Mouse (Mus musculus) heart, adult 8-10 months (tissue): ENCODE results near the gene A930002H24Rik. TPM values are rescaled to one million over a fixed set of nuclear protein-coding genes. Genes with fewer than 3 reads are reported as not detected.
"Not testable (repeated sequence)": the region's sequence is repeated elsewhere in the genome, so short reads cannot be mapped to it uniquely, and the experiment has no call there.

Source experiments
- DNase-seq: peaks from one replicate; pipeline ENCODE4 v3.0.0; 2022; ENCODE audit warnings: low spot score
- total RNA-seq, 4 experiments: library from RNA; stranded (reverse); gene quantifications; 2 replicates each; pipeline ENCODE4 v1.2.4; 2022

A930002H24Rik gene
- under 1 TPM in 1 of 4 experiments, not detected in 3; 0.81 TPM for total RNA-seq

DNA sequence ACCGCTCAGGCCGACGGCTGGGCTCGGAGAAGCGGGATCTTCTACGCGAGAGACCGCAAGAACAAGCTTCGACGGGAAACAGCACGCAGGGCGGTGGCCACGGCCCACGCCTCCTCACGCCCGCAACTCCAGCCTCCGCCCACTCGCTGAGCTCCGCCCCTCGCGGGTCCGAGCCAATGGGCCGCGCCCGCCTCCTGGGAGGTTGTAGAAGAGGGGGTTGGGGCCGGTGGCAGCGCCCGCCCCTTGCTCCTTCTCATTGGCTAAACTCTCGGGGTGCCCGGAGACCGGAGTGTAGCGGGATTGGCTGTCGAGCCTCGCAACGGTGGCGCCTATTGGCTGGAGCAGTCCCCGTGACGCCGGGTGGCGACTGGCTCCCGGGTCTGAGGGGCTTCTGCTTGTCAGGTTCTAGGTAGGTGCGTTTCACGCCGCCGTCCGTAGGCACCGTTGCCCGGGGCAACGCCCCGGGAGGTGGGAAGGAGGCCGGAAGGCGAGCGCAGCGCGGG is at the start of gene A930002H24Rik:
TSS of gene A930002H24Rik (minus strand) at position 145 of the 503 bp plus-strand sequence.
- peak; percentile 98 for DNase-seq

DNA sequence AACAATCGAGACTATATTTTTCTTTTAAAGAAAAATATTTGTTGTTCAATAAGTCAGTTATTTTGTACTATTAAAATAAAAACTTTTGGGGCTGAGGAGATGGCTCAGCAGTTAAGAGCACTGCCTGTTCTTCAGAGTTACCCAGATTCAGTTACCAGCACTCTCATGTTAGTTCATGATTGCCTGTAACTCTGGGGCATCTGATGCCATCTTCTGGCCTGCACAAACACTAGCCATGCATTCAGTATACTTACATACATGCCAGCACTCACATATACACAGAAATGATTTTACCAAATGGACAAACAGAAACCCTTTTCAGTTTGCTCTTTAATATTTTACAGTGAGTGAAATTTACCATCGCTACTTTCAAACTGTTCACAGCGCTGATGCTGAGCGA is 45.7 kb upstream of the A930002H24Rik start:
- DNase-seq: no peak

DNA sequence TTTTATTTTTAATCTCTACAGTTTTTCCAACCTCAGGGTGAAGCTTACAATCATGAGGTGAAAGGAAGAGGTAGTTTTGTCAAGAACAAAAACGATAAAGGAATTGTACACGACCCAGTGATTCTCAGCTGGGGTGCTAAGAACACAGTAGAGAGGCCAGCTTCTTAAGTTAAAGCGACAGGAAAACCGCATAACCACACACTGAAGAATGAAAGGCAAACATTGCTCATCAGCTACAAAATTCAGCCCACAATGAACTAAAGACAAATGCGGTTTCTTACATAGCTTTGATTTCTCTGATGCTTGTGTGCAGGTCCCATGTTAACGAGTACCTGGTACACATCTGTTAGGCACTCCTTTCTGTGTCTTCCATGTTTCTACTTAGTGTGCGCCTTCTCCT is 33.5 kb upstream of the A930002H24Rik start:
- no peak for DNase-seq

DNA sequence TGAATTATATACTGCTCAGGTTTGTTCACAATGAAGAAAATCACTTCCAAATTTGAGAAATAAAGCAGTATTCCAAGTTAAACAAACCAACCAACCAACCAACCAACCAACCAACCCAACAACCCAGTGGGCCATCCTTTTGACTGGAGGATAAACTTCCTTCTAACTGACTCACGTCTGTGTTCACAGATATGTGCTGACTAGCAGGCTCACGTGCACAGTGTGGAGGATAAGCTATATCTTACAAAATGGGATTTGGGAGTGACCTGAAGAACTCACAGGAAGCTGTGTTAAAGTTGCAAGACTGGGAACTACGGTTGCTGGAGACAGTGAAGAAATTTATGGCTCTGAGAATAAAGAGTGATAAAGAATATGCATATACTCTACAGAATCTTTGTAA is 32.2 kb upstream of the A930002H24Rik start:
- no peak for DNase-seq

DNA sequence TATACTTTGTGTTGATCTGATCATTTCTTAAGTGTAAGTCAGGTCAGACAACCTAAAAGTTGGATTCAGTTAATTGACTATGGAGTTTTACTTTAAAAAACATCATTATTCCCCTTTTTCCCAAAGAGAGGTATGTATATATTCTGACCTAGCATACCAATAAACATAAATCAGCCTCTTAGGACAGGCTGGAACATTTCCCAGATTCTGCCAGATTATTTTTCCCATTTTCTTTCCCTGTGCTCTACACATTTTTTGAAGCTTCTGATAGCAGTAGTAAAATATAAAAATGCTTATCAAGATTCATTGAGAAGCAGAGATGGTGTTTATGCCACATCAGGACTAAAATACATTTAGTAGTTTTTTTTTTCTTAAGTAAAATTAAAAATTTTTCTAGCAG is 27.0 kb upstream of the A930002H24Rik start:
- no peak for DNase-seq

DNA sequence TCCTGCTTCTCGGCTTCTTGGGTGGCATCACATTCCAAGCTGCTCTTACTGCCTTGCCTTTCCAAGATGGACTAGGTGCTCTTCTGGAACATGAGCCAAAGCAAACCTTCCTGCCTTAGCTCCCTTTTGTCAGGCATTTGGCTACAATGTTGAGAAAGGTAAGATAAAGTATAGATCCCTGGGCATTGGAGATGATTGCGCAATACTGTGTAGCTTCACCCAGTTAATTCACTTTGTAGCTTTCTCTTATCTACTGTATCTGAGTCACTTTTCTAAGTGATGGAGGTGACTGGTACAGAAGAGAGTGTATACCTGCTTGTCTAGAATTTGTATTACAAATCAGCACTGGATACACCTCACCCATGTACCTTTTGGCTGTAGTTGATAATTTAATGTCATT is 23.4 kb upstream of the A930002H24Rik start:
- no peak for DNase-seq

DNA sequence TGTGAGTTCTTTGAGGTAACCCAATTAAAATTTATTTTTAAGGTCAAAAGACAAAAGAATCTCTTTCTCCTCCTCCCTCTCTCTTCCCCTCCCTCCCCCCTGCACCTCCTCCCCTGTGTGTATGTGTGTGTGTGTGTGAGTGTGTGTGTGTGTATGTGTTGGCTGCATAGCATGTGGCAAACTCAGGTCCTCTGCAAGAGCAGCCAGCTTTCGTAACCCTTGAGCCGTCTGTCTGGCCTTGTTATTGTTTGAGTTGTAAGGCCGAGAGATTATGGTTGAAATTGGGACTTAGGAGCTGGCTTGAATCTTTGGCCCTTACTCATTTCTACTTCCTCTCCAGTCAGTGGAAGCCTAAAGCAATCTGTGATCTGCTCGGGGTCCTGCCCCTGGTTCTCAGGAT is 16.4 kb upstream of the A930002H24Rik start:
- DNase-seq: peak; percentile 13

DNA sequence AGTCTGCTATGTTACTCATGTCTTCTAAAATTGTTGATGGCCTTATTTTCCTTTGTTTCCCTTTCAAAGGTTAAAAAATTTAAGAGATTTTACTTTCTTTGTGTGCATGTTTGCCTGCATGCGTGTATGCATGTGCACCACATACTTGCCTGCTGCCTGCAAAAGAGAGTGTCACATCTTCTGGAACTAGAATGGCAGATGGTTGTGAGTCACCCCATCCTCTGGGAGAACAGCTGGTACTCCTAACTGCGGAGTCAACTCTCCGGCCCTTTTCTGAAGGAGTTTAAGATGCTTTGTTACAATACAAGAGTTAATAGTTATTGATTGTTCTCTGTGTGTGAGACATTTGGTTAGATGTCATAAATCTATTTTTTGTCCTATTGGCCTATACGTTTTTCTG is 15.3 kb upstream of the A930002H24Rik start:
- DNase-seq: peak; percentile 24

DNA sequence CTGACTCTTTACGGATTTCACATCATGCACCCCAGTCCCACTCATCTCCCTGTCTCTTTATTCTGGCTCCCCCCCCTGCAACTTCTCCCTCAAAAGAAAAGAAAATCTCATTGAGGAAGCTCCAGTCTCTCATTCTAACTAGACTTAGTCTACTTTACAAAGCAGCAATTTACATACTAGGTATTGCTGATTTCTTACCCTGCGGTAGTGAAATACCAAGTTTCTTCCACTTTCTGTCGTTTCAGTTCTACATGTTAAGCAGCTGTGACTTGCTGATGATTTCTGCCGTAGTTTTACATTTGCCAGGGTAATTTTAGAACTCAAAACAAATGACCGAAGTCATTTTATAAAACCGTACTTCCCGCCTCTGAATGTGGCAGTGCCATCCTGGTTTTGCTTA is 8.2 kb upstream of the A930002H24Rik start:
- DNase-seq: no peak

DNA sequence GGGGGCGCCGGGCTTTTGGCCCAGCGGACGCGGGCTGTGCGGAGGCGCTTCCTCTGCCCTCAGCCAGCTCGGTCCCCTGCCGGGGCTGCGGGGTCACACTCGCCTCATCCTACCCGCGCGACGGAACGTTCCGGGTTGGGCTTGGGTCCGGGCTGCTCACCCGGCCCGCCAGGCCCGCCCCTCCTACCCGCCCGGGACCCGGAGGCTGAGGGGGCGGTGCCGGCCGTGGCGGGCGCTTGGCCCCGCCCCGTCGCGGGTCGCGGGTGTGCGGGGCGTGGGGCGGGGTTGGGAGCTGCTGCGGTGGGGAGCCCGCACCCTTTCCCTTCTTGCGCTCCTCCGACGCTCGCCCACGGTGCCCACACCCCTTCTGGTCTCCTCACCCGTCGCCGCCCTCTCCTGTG is 580 bp upstream of the A930002H24Rik start:
- no peak for DNase-seq

DNA sequence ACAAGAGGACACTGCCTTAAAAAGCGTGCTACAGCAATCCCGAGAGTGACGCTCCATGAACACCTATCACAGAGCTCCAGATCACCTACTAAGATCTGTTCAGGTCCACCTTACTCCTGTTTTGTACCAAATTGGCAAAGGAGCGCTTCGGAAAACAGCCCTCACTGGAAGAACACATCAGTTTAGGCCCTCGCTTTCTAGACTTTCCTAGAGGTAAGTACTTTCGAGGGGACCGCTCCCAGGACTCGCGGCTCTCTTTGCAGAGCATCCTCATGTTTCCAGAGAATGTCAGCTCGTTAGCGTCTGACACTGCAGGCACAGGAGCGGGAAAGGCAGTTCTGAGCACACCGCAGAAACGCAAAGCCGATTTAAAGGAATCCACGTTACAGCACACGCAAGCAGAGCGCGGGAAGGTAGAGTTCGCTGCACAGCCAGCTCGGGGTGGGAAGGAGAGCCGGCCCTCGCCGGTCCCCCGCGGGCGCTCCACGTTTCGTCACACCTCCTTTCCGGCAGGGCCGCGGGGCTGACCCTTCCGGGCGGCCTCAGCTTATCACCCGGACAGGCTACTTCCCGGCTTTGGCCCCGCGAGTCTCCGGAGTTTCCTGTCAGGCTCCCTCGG is 470 bp downstream of the A930002H24Rik start, which contains the start of gene Fer:
TSS of gene Fer (plus strand) at position 51 of the 619 bp plus-strand sequence.
- peak; percentile 11 for DNase-seq

DNA sequence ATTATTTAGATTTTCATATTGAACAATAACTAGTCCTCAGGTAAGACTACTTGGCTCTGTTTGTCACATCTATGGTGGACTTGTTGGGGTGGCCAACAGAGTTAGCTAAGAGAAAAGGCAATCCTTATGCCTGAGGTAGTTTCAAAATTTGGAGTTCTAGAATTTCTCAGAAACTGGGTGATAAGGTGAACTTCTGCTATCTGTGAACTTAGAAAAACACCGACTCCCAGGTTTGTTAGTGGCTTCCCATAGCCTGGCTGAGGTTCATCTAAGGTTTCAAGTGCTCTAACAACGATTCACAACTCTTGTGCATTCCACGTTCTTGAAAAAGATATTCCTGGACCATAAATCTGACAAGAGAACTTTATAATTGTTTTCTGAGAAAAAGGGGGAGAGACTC is 1.2 kb downstream of the A930002H24Rik start:
- no peak for DNase-seq

DNA sequence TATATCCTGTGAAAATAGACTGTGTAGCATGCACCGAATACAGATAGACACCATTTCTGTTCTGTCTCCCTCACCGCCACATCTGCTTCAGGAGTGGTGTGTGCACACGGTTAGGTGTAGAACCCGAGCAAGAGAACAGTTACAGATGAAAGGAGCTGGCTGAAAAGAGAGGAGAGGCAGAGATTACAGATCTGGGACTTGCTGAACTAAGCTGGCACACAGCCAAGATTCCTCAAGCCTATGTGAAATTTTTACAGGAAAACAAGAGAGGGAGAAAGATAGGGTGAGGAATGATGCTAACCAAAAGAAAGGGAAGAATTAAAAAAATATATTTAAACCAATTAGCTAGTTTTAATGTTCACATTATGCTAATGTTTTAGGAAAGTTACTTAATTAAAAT is 2.6 kb downstream of the A930002H24Rik start:
- no peak for DNase-seq

DNA sequence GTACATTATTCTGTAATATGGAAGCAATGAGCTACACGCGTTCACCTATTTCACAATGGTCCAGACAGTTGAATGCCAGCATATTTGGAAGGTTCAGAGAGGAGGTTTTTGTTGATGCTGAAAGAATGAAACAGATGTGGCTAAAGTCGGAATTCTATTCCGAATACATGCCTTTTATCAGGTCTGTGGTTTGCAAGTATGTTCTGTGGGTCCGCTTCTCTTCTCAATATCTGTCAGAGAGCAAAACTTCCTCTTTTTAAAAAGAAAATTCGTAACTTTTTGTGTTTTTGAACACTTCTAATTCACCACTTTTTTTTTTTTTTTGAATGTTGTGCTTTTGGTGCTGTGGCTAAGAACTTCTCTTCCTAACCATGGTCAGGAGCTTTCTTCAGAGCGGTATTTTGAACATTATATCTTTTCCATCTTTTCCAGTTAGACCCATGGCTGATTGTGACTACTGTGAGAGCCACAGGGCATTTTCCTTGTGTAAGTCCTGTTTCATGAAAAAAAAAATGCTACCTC is 6.5 kb downstream of the A930002H24Rik start:
- DNase-seq: no peak

DNA sequence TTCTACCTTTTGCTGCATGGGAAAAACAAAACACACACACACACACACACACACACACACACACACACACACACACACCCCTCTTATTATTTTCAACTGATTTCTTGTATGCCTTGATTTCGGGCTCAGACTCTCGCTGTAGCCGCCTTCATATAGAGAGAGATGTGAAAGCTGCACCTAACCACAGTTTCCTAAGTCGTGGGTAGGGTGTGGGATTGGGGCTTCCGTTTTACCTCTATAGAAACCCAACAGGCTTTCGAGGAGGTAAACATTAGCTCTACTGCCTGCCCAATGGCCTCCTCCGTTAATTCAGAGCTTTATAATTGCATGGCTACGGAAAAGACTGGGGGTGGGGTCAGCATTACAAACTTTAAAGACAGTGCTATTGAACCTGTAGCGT is 13.6 kb downstream of the A930002H24Rik start:
- DNase-seq: no peak

DNA sequence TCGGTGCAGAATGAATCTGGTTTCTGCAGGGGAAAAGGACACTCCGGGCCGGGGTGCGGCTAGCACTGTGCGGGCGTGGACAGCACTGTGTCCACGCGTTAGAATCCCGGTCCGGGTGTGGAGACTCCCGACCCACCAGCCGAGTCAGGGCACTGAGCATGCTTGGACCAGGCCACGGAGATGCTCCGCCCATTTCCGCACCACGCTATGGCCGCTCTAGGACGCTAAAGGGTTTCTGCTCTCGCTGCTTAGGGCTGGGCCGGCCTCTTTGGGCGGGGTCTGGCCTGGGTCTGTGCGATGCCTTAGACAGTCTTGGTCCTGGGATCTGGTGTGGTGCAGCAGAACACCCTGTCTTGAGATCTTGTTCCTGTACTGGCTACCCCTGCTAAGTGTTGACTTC is 14.0 kb downstream of the A930002H24Rik start:
- DNase-seq: peak; percentile 91

DNA sequence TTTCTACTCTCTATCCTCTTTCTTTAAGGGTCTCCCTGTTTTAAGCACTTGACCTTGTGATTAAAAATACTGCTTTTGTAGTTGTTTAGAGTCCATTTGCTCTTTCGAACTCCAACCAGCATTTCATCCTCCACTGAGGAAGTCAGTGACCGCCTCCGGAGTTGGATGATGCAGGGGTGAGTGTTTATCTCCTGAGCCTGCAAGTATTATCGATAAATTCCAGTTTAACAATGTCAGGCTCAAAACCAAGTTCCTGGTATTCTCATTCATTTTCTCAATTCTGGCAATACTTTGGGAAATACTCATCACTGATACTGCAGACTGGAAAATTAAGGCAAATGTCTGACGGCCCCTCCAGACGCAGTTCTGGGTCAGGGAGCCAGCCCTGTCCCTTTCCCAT is 14.4 kb downstream of the A930002H24Rik start:
- DNase-seq: no peak

DNA sequence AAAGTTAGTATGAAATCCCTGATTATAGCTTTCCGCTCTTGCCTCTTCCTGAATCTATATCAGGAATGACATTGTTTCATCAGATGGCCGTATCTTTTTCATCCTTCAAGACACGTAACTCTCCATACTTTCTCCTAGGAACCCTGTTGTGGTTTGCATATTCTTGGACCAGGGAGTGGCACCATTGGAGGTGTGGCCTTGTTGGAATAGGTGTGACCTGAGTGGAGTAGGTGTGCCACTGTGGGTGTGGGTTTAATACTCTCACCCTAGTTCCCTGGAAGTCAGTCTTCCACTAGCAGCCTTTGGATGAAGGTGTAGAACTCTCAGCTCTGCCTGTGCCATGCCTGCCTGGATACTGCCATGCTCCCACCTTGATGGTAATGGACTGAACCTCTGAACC is 17.8 kb downstream of the A930002H24Rik start:
- not testable (repeated sequence) for DNase-seq

DNA sequence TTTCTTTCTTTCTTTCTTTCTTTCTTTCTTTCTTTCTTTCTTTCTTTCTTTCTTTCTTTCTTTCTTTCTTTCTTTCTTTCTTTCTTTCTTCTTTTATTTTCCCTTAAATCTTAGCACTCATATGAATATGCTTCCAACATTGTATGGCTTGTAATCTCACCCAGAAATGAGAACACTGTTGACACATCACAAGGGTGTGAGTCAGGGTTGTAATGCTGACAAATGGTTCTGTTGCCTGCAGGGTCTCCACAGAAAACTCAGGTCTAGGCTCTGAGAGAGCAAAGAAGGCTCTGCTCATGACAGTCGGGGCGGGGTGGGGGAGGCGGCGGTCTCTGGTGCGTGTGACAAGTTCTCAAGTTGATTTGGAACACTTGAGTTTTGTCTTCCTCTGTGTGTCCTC is 18.7 kb downstream of the A930002H24Rik start:
- DNase-seq: no peak

DNA sequence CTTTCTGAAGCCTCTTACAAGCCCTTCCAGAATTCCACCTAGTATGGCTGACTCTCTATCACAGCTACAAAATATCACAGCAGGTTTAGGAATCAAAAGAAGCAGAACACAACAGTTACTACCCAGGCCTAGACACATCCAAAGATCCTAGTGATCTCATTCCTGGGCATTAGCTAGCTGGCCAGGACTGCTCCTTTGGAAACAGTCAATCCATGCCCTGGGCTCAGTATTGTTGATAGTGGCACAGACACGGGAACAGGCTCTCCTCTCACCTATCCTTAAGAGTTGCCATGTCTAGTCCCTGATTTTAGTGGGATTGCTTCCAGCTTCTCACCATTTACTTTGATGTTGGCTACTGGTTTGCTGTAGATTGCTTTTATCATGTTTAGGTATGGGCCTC is 21.4 kb downstream of the A930002H24Rik start:
- no peak for DNase-seq

DNA sequence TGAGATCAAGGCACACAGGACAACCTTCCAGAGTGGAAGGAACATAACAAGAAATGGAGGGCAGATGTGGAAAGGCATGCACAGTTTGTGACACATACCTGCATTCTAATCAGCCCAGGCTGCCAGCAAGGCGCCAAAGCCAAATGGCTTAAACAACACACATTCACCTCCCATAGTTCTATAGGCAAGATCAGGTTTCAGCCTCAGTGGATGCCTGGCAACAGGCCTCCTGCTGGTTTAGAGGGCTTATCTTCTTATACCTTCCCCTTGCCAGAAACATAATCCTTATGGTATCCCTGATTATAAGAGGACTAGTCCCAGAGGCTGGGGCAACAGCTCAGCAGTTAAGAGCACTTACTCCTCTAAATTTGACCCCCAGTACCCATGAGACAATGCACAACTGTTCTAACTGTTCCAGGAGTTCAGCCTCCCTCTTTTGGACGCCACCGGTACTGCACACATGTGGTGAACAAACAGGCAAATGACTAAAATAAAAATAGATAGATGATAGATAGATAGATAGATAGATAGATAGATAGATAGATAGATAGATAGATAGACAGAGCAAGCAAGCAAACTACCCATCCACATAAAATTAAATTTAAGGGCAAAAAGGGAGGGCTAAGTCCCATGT is 23.8 kb downstream of the A930002H24Rik start:
- no peak for DNase-seq

DNA sequence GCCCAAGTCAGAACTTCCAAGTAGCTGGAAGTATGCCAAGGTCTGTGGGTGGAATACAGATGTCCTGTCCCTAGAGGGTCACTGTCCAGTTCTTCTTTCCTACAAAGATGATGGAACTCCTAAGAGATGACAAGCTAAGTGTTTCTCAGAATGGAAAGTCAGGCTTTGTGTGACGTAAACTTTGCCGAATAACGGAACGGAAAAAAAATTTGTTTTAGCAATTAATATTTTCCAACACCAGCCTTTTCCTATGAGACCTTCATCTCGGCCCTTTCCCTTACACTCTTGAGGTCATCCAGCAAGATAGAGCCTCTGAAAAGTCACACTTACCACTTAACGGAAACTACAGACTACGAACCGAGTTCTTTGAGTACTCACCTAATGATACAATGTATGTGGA is 25.4 kb downstream of the A930002H24Rik start:
- DNase-seq: no peak

DNA sequence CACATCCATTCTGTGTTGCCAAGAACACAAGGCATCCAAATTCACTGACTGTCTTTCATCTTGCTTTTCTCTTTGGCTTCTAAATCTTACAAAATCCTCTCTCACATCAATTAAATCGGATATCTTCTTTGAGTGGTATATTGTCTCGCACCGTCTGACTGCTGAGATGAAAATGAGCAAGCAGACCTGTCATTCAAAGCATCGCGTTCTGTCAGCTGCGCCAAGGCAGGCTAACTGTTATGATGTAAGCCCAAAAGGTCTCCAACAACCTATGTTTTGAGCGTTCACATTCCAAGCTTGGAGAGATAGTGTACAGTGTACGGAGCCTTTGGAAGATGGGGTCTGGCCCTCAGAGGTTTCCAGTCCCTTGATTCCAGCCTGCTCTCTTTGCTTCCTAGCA is 26.9 kb downstream of the A930002H24Rik start:
- DNase-seq: no peak
